Mouse (Mus musculus) cerebellum, postnatal 4 days (tissue): ENCODE results near the gene Elovl6.

Experiments used
- DNase-seq, 2 experiments: peaks; one replicate each; pipeline ENCODE4 v3.0.0; 2022; ENCODE audit warnings: low spot score in 2 of 2, mixed read lengths in 1 of 2

The Elovl6 gene

GRCm38 (mm10) chr3:129532180-129532864, at the start of gene Elovl6:
Gene Elovl6 (plus strand): TSS chr3:129532355.
- DNase-seq, result peak; percentile 39 to 75

GRCm38 (mm10) chr3:129488774-129489173, 43.4 kb upstream of the Elovl6 start:
- DNase-seq, result no peak

- DNase-seq, result no peak
These were observed 38.0 kb upstream of the Elovl6 start for GRCm38 (mm10) chr3:129494123-129494522.

GRCm38 (mm10) chr3:129494731-129495130, 37.4 kb upstream of the Elovl6 start:
- no peak for DNase-seq

- no peak for DNase-seq
These were observed 28.4 kb upstream of the Elovl6 start for GRCm38 (mm10) chr3:129503781-129504180.

GRCm38 (mm10) chr3:129504928-129505327, 27.2 kb upstream of the Elovl6 start:
- DNase-seq, result no peak

GRCm38 (mm10) chr3:129507736-129508135, 24.4 kb upstream of the Elovl6 start:
- no peak for DNase-seq

- DNase-seq, result no peak
These were observed 23.6 kb upstream of the Elovl6 start for GRCm38 (mm10) chr3:129508571-129508970.

GRCm38 (mm10) chr3:129509725-129510124, 22.4 kb upstream of the Elovl6 start:
- no peak for DNase-seq

GRCm38 (mm10) chr3:129515863-129516436, 16.2 kb upstream of the Elovl6 start:
- DNase-seq, result no peak

- DNase-seq, result no peak
These were observed 11.7 kb upstream of the Elovl6 start for GRCm38 (mm10) chr3:129520499-129520898.

- DNase-seq, result no peak
These were observed 8.6 kb upstream of the Elovl6 start for GRCm38 (mm10) chr3:129523456-129524143.

GRCm38 (mm10) chr3:129527046-129527445, 5.1 kb upstream of the Elovl6 start:
- no peak for DNase-seq

- DNase-seq, result no peak
These were observed 2.8 kb upstream of the Elovl6 start for GRCm38 (mm10) chr3:129529311-129529710.

- DNase-seq, result no peak
These were observed 1.7 kb upstream of the Elovl6 start for GRCm38 (mm10) chr3:129530461-129530860.

- peak; percentile 24 to 30 for DNase-seq
These were observed 949 bp downstream of the Elovl6 start for GRCm38 (mm10) chr3:129532865-129533742.

GRCm38 (mm10) chr3:129533743-129534530, 1.8 kb downstream of the Elovl6 start:
- peak; percentile 44 to 66 for DNase-seq

GRCm38 (mm10) chr3:129535444-129535843, 3.3 kb downstream of the Elovl6 start:
- DNase-seq, result no peak

- peak; percentile 69 to 80 for DNase-seq
These were observed 4.0 kb downstream of the Elovl6 start for GRCm38 (mm10) chr3:129536109-129536508.

GRCm38 (mm10) chr3:129537954-129538353, 5.8 kb downstream of the Elovl6 start:
- DNase-seq, result no peak

GRCm38 (mm10) chr3:129540882-129541281, 8.7 kb downstream of the Elovl6 start:
- no peak for DNase-seq
